Mouse (Mus musculus) regulatory T cell (primary cell): ENCODE measurements around the gene Meis2.

Source experiments
- in situ Hi-C: fragments of 300-600 bp; cut with MboI, MseI; formaldehyde crosslinking; loops from one replicate; pipeline ENCODE4 v1.15.1; 2025; ENCODE audit warnings: high pct_unique_total_duplicates

The Meis2 gene

DNA sequence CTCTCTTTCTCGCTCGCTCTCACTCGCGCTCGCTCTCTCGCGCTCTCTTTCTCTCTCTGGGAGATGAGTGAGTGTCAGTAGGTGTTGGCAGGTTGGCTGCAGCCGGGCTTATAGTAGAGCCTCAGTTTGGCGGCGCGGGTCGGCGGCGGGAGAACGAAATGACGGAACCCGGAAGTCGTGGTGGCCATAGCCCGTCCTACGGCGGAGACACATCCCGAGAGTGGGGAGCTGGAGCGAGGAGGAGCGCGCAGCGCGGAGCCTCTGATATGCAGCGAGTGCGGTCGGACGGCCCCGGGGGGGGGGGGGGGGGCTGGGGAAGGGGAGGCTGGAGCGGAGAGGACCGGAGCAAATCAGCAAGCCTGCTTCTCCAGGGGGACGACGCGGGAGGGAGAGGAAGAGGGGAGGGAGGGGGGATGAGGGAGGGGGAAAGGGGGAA is at the start of gene Meis2:
Gene Meis2, minus strand, starts transcription at position 270 of the 436 bp plus-strand sequence.
- in situ Hi-C loops, result loop anchor here (25.0 kb wide), 1 partner anchor 503 kb away; no protein-coding TSS in a partner anchor

DNA sequence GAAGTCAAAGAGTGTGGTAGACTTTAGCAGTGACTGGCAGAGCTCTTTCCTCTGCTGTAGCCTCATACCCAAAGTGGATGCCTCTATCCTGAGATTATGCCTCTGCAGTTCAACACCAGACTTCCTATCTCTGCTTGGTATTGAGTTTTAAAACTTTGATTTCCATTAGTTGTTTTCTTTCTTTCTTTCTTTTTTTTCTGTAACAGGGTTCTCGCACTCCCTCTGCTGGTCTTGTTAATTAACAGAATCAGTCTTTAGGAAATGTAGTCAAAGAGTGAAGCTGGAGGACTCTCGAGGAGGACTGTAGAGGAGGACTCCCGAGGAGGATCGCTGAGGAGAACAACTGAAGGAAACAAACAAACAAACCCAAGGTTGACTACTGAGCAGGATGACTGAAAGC is 40.6 kb upstream of the Meis2 start:
- in situ Hi-C loops, result no loop called here

DNA sequence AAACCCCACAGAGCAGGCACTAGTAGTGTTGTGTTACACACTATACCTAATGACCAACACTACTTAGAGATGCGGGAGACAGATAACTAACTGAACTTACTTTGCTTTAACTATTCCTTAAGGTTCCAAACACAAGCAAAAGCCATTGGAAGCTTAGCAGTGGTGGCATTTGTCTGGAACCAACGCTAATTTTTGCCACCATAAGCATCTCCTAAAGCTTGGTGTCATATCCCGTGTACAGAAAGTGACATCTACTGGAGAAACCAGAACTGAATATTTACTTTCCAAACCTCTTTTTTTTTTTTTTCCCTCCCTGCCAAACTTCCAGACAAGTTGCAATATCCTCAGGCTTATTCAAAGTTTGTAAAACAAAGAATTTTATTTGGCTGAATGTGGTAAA is 39.5 kb upstream of the Meis2 start:
- in situ Hi-C loops, result no loop called here

DNA sequence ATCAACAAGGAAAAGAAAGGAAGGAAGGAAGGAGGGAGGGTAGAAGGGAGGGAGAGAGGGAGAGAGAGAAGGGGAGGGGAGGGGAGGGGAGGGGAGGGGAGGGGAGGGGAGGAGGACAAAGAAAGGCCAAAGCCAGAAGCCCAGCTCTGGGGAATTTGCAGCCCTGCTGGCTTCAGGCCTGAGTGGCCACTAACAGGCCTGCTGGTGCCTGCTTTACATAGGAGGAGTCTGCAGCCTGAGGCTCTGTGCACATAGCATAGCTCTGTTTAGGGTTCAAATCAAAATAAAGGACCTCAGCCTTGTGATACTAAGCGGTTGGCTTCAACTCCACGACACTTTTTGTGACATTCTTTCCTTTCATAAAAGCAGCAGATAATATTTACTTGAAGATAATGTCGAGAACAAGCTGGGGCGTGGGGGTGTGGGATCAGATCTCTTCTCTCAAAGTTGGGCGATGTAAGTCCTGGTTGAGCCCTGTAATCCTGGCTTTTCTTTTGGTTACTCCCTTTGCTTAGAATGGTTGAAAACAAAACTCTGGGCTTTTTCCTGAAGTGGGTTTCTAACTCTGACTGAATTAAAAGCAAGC is 37.9 kb upstream of the Meis2 start:
- in situ Hi-C loops, result no loop called here

DNA sequence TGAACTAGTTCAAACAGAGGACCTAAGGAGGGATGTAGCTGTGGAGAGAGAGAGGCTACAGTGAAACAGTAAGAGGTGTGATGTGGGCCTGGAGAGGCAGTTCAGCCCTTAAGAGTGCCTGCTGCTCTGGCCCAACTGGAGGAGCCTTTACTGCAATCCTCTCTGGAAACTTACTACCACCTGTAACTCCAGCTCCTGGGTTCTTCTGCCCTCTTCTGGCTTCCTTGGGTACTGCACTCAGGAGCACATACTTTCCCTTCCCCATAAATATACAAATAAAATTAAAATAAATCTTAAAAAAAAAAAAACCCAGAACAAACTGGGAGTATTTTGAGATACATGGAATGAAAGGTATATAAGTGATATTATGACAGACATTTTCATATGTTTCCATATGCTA is 35.6 kb upstream of the Meis2 start:
- in situ Hi-C loops, result no loop called here

DNA sequence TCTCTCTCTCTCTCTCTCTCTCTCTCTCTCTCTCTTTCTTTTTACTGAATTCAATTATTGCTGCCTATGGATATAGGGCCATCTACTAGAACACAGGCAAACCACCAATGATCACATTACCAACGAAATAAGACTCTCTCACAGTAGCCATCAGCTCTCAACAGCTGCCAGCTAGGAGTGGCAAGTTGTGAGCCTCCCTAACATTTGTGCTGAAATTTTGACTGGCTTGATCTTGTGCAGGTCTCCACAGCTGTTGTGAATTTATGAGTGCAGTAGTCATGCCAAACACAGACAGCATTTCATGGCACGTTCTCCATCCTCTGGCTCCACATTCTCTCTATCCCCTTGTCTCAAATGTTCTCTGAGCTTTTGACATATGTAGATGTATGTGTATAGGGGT is 15.3 kb upstream of the Meis2 start:
- in situ Hi-C loops, result loop anchor here (10.0 kb wide), 1 partner anchor 1816 kb away; no protein-coding TSS in a partner anchor

DNA sequence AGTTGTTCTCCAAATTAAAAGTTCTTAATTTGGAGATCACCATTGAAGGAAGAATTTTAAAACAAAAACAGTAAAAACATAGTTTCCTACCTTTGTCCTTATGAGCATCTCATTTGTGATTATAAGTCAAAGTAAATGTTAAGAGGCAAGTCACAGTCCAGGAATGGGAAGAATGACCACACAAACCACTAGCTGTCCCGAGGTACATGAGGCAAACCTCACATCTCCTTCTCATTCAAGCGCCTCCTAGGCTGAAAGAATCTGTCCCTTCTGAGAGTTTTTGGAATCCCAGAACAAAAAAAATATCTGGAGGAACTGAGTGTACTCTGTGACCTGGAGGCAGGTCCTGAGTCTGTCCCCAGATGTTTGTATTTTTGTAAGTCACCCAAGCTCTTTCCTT is 13.2 kb upstream of the Meis2 start:
- in situ Hi-C loops, result loop anchor here (10.0 kb wide), 1 partner anchor 224 kb away; no protein-coding TSS in a partner anchor

DNA sequence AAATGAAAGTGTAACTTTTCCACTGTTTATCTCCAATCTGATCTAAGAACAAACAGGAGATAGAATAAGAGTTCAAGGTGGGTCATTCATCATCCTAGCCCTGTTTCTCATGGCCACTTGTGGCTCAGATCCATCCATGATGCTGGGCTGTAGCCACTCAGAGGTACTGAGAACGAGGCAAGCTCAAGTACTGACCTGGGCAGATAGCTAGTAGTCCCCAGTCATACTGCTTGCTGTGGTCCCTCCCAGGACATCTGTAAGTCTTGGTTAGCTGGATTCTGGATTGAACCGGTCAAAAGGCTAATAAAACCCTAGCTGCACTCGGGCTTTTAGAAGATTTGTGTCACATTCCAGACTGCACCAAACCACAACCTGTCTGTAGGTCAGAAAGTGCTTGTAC is 12.1 kb upstream of the Meis2 start:
- in situ Hi-C loops, result loop anchor here (10.0 kb wide), 1 partner anchor 223 kb away; no protein-coding TSS in a partner anchor

DNA sequence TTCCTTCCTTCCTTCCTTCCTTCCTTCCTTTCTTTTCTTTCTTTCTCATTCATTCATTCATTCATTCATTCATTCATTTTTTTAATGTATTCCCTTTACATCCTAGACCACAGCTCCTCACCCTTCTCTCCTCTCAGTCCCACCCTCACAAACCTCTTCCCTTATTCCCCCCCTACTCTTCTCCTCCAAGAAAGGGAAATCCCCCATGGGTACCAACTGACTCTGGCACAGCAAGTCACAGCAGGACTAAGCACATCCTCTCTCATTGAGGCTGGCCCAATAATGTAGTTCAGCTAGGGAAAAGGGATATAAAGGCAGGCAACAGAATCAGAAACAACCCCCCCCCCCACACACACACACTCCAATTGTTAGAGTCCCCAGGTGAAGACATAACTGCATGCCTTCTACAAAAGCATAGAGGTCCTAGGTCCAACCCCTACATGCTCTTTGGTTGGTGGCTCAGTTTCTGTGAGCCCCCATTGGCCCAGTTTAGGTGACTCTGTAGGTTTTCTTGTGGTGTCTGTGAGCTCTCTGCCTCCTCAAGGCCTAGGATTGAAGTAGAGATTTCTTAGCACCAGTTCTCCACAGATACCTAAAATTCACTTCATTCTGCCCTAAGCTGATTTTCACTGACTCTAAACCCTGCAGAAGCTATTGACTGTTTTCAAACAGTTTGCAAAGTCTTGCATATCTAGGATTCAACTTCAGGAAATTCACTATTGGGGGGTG is 11.3 kb upstream of the Meis2 start:
- in situ Hi-C loops, result loop anchor here (10.0 kb wide), 1 partner anchor 222 kb away; no protein-coding TSS in a partner anchor

DNA sequence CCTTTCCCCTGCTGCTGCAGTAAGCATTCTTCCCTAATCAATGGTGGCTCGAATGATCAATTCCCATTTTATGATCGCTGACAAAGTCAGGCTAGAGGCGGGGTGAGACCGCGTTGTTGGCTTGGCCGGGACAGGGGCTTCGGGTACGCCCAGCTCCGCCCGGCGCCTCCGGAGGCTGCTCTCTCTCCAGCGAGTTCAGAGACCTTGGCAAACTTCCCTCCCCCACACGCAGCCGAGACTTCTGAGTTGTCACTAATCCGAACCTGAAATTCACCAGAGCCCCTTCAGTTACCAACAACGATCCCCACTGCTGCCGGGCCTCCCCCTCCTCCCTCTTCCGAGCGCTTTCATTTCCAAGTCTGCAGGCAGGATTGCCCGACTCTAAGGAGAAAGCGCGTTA is 10.3 kb upstream of the Meis2 start:
- in situ Hi-C loops, result loop anchor here (10.0 kb wide), 1 partner anchor 221 kb away; no protein-coding TSS in a partner anchor

DNA sequence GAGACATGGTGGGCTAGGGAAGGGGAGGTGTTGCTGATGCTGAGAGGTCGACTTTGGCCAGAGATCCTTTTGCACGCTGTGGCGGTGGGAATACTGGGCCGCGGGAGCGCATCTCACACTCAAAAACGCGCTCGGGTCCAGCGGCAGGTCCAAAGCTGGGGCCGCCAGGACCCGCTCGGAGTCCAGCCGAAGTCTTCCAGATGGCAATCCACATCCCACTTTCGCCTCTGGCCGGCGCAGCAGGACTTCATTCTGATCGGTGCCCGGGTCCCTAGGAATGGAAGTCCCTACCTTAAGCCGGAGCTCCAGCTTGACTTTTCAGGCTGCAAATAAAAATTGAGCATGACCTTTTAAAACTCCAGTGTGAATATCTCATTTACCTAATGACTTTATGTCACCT is 9.8 kb upstream of the Meis2 start:
- in situ Hi-C loops, result loop anchor here (10.0 kb wide), 1 partner anchor 221 kb away; no protein-coding TSS in a partner anchor

DNA sequence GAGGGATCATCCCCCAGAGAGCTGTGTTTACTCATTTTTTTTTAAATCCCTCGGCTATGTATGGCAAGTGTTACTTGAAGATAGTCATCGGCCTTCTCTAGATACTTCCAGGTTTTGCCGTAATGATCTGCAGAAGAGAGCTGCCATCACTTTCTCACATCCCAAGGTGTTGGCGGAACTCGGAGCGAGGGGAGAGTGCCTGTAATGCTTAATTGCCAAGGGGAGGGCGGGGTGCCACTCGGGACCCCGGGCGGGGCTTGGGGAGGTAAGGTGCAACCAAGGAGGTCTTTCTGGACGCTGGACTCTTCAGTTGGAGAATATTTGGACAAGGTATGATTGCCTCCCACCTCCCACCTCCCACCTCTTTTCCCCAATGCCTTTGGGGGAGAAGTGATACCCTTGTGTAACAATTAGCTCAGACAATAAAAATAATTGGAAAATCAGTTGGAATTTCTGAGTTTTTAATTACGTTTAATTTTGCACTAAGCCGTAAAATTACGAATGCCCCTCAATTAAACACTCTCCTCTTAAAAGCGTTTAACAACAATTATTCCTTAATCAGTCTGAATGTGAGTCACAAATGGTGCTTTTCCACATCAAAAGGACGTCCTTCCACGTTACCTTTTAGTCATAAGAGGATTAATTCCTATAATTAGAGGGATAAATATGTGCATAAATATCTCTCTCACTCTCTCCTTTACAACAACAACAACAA is 9.2 kb upstream of the Meis2 start:
- in situ Hi-C loops, result loop anchor here (10.0 to 25.0 kb wide), 2 partner anchors 220 to 513 kb away; no protein-coding TSS in a partner anchor

DNA sequence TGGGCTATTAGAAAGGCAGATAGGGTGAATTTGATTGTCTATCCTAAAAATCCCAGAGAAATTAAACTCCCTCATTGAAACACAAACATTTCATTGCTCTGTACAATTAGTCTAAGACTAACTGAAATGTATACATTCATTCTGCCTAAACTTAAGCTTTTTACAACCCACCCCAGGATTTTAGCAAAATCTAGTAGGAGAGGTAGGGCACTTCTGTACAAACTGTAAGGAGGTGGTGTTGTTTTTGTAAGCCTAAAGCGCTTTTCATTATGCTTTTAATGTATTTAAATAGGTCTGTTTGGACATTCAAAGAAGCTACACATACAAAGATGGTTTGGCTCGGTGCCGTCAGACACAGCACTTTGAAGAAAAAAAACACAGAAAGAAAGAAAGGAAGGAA is 8.4 kb upstream of the Meis2 start:
- in situ Hi-C loops, result loop anchor here (10.0 to 25.0 kb wide), 2 partner anchors 219 to 512 kb away; no protein-coding TSS in a partner anchor

DNA sequence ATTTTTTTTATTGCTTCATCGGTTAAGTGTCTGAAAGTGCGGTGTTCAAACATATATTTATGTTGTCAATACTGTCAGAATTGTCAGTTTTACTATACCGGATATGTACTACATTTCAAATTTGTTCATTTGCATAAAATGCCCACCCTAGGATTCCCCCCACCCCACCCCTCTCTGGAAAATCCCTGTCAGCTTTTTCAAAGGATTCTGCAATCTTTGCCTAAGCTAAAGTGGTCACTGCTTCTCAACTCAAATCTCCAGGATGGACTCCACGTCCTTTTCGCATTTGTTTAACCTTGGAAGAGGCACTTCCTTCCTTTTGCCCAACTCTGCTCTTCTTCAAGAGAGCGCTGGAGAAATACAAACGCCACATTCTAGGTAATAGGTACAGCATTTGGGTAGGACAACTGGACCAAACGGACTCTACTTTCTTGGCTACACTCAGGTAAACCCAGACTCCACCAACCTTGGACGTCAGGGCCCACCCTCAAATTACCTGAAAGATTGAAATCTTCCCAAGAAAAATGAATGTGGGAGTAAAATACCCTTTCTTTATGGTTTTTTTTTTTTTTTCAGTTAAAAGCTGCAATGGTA is 7.8 kb upstream of the Meis2 start:
- in situ Hi-C loops, result loop anchor here (10.0 to 25.0 kb wide), 2 partner anchors 219 to 511 kb away; no protein-coding TSS in a partner anchor

DNA sequence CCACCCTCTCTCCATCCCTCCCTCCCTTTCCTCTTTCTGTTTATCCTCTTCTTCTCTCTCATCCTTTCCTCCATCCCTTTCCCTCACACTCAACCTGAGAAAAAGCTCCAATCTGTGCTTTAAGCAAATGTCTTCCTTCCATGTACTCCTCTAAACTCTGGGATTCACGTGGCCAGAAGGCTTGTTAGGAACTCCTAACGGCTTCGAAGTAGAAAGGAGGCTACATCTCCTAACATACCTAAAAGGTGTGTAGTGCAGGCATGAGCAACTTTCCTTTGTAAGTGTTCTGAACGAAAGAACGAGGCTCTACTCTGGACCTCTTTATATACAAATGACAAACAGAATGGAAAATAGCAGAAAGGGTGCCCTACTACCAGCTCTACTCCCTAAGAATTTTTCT is 7.1 kb upstream of the Meis2 start:
- in situ Hi-C loops, result loop anchor here (10.0 to 25.0 kb wide), 2 partner anchors 218 to 510 kb away; no protein-coding TSS in a partner anchor

DNA sequence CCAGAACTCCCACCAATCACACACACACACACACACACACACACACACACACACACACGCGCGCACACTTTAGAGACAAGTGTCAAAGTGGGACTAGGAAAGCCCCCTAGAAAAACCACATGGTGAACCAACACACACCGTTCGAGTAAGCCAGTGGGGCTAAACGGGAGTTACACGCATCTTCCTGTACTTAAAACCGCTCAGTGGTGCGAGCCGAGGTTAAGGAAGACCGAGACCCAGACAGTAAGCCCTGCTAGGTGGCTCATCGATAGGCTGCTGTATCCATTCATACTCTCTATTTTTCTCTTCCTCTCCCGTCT is 6.6 kb upstream of the Meis2 start:
- in situ Hi-C loops, result loop anchor here (10.0 to 25.0 kb wide), 2 partner anchors 217 to 510 kb away; no protein-coding TSS in a partner anchor

DNA sequence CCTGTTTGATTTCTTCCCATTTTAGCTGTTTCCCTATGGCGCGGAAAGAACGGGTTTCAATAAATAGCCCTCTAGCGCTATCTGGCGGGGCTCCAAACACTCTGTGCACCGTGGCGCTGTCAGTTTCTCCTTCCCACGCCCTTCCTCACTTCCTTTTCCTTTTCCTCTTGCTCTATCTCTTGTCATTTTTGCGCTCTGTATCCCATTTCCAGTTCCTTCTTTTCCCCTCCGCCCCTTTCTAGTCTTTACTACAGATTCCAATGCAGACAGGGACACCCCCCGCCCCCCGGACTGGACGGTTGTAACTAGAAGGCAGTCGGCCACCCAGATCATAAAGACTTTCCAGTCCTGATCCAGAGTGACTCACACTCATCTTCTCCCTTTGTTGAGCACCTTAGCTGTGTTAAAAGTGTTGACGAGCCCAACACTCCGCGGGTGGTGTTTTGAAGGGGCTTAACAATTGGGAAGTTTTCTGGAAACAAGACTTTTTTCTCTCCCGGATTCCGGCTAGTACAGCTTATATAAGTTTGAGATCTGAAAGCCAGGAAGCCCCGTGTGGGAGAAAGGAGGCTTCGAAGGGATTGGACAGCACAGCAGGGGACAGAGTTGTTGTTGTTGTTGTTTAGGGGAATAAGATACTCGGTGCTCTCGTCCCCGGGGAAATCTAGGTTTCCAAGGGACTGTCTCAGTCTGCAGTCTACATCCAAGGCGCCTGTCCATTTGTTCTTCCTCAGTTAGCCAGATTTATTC is 6.1 kb upstream of the Meis2 start:
- in situ Hi-C loops, result loop anchor here (10.0 to 25.0 kb wide), 2 partner anchors 217 to 509 kb away; no protein-coding TSS in a partner anchor

DNA sequence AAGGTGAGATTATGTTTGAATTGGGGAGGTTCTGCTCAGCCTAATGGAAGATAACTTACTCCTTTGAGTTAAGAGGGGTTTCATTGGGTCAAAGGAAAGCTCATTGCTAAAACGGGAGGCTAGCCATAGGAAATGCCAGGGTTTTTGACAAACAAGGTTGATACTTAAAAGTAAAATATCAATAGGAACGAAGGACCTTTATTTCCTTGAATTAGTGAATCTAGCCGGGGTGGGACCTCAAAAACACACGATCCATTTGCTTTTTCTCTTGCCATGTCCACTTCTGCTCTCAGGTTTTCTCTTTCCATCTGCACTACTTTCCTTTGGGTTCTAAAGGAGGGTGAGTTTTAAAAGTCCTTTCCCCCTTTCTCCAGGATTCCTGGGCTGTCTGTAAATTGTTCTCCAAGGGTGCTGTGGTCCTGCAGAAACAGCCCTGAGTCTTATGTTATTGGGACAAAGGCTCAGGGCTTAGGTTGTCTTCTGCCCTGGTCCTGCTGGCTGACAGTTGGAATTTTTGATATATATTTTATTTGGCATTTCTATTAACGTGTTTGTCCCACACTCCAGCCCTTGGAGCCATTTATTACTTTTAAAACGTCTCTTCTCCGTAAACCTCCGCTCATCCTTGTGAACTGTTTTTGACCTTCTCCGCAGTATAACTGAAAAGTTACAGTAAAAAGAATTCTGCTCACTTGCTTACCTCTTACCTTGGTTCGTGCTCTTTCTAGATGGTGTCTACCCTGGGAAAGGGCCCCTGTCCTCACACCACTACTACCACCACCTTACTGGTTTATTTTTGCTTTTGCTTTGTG is 5.2 kb upstream of the Meis2 start:
- in situ Hi-C loops, result loop anchor here (10.0 to 25.0 kb wide), 2 partner anchors 216 to 509 kb away; no protein-coding TSS in a partner anchor

DNA sequence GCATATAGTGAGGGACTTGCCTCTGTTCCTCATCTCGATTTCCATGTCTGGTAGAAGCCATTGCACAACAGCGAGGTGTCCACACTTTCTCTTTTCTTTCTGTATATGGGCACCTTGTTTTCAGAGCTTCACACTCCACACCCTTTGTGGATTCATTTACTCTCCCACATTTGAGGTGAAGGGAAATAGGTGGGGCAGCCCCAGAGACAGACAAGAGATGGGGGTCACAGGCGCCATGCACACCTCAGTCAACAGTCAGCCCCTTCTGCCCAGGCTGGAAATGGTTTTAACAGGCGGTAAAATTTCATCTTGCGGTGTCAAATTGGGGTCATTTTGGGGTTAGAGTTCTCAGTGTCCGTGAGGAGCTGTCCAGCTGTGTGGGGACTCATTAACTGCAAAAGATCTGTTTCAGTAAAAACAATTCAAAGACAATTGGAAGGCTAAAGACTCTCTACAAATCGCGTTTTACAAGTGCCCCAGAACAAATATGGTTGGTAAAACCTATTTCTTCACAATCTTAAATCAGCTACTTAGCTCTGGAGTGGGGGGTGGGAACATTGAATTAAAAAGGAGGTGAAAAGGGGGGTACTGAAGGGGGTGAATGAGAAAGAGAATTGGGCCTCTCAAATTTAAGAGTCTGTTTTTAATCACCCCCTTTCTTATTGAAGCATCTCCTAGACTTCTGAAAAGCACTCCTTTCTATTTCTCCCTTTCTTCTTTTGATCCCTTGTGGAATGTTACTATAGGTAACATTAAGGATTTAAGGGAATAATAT is 4.0 kb upstream of the Meis2 start:
- in situ Hi-C loops, result loop anchor here (10.0 to 25.0 kb wide), 2 partner anchors 215 to 507 kb away; no protein-coding TSS in a partner anchor
